Mouse (Mus musculus) retina, postnatal 1 day (tissue): Measurements from ENCODE around the gene Fbxo5.

Source experiments
- DNase-seq: peaks from one replicate; pipeline ENCODE4 v3.0.0-alpha.2; 2012

The Fbxo5 gene

GRCm38 (mm10) chr10:5805243-5805730 lies at the start of gene Fbxo5:
Gene Fbxo5 (minus strand): TSS chr10:5805600.
- DNase-seq, result peak; percentile 99

GRCm38 (mm10) chr10:5853290-5853868 lies 48.0 kb upstream of the Fbxo5 start:
- no peak for DNase-seq

- peak; percentile 55 for DNase-seq
Measured at GRCm38 (mm10) chr10:5846939-5847338, 41.5 kb upstream of the Fbxo5 start.

DNA sequence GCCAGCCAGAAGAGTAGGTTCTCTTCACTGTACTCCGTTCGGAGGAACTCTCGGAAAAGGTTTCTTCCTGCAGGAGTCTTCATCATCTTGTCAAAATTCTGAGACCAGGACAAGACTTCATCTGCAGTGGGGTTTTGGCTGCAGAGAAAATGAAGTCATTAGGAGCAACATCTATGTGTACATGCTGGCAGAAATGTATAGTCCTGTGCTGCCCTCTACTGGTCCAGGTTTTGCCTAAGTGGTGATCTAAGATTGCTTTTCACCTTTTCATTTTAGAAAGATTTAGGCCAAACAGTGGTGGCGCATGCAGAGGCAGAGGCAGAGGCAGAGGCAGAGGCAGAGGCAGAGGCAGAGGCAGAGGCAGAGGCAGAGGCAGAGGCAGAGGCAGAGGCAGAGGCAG lies 36.0 kb upstream of the Fbxo5 start:
- peak; percentile 77 for DNase-seq

- DNase-seq, result no peak
Measured at GRCm38 (mm10) chr10:5826336-5827025, 21.1 kb upstream of the Fbxo5 start.

GRCm38 (mm10) chr10:5824779-5825178 lies 19.4 kb upstream of the Fbxo5 start:
- peak; percentile 77 for DNase-seq

GRCm38 (mm10) chr10:5823740-5824491 lies 18.5 kb upstream of the Fbxo5 start, which contains the start of gene Mtrf1l:
Gene Mtrf1l (minus strand): TSS chr10:5823910.
- peak; percentile 97 for DNase-seq

DNA sequence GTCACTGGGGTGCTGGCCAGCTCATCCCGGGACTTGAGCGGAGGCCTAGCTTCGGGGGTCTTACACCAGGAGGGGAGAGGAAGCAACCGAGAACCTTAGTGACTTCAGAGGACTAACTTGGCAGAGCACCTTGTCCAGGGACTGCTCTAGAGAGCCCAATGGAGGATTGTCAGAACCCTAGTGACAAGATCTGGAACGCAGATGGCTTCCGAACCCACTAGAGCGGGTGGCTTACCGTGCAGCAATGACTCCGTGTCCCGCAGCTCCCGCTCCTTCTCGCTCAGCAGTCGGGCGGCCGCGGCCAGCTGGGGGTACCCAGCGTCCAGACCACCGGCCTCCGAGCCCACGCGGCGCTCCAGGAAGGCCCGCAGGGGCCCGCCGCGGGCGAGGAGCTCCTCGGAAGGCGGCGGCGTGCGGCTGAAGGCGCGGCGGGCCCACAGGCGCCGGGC lies 17.9 kb upstream of the Fbxo5 start:
- no peak for DNase-seq

DNA sequence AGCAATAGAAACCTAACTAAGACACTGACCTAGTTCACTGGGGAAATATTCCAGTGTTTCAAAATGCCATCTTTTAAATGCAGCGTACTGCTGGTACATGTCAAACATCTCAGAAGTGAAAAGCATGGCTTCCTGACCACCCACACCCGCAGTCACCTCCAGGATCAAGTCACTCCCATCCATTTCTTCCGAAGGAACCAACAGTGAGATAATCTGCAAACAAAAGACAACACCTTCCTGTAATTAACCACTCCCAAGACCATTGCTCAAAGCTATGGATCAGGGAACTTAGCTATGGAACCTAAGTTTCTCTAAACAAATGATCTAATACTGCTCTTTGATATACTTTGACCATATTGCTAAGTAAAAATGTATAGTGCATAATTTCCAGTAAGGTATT lies 13.4 kb upstream of the Fbxo5 start:
- DNase-seq, result no peak

DNA sequence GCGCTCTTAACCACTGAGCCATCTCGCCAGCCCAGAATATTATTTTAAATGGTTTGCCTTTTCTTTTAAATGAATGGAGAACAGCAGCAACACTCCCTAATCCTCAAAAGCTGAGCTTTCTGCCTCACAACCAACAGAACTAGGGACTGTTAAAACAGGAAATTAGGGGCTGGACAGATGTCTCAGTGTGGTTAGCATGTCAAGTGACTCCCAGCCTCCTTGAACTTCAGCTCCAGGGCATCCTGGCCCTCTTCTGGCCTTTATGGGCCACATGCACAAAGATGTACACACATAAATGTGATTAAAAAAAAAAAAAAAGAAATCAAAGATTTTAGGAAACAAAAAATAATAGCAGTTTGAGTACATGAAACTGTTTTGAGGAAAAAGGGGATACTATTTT lies 10.6 kb upstream of the Fbxo5 start:
- DNase-seq, result no peak

DNA sequence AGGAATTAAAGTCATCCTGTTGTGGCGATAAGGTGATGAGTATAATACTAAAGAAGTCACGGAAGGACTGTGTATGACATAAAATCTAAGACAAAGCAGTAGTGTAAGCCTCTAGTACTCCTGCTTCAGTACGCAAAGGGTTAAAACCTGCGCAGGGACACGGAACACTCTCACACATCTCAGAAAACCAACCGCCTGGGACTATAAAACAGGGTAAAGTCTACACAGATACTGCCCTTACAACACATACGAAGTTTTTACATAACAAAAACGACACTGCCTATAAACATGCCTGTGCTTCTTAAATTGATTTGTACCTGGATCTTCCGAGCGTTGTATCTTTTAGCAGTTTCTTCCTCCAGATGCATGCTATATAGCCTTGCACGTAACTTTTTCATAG lies 8.3 kb upstream of the Fbxo5 start:
- DNase-seq, result no peak

- DNase-seq, result no peak
Measured at GRCm38 (mm10) chr10:5807683-5808082, 2.3 kb upstream of the Fbxo5 start.

- DNase-seq, result no peak
Measured at GRCm38 (mm10) chr10:5806996-5807395, 1.6 kb upstream of the Fbxo5 start.

GRCm38 (mm10) chr10:5806416-5806815 lies 1.0 kb upstream of the Fbxo5 start:
- no peak for DNase-seq

- DNase-seq, result peak; percentile 98
Measured at GRCm38 (mm10) chr10:5805731-5806307, 419 bp upstream of the Fbxo5 start.

DNA sequence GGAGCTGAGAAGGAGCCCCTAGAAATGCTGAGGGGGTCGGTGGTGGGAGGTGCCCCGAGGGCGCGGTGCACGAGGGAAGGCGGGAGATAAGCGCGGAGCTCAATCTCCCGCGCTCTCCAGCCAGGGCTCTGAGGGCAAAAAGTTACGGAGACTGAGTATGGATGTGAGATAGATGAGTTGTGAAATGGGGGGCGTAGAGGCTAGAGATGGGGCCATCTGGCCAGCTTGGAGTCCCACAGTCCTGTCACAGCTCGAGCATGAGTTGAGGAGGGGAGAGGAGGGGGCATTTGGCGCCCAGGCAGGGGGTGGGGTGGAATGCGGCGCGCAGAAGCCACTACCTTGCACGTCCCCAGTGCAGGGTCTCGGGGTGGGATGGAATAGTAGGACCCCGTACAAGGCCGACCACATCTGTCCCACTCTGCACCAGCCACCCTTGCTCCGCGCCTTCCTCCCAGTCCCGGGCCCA lies 676 bp downstream of the Fbxo5 start:
- DNase-seq, result peak; percentile 42

GRCm38 (mm10) chr10:5803739-5804138 lies 1.7 kb downstream of the Fbxo5 start:
- DNase-seq, result no peak

DNA sequence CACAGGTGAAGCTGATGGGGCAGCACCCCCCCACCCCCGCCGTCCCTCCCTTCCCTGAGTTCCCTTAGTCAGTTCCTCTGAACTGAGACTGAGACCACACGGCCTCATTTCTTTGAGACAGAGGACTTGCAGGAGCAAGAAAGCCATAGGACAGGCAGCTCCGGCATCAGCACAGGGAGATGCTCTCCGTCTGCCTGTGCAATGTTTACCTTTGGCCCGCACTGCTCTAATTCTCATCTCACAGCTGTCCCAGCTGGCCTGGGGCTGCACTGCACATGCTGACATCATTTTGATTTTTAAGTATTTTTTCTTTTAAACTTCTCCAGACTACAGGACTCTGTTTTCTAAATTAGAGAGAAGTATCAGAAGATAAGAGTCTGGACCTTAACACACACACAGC lies 2.5 kb downstream of the Fbxo5 start:
- no peak for DNase-seq

DNA sequence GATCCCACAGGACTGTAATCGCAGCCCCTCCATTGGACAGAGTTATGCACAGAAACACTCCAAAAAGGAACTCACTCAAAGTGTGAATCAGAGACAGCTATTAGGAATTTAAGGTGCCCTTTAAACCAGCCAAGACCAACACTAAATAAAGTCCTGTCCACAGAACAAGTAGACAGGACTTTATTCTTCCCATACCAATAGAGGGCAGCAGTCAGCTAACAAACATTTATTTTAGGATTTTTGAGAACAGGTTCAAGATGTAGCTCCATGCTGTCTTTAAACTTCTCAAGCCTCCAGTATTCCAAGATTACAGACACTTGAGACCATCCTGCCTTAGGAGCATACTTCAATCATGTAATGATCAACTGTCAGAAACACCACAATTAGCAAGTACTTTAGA lies 4.9 kb downstream of the Fbxo5 start:
- DNase-seq, result peak; percentile 48

GRCm38 (mm10) chr10:5798069-5798468 lies 7.3 kb downstream of the Fbxo5 start:
- DNase-seq, result no peak

DNA sequence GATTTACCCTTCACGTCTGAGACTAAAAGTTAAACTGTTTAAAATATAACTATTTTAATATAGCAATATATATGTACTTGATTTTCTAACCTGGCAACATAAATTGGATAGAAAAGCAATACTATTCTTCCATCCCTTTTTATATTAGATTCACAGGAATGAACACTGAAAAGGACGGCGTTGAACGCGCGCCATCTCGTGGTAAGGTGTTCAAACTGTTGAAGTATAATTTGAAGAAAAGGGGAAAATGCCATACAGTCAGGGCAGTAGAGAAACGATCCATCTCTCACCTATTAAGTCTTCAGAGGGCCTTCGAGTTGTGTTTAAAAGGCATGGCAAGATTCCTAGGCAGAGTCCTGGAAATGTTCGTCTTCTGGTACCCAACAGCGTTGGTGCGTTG lies 14.7 kb downstream of the Fbxo5 start:
- peak; percentile 50 for DNase-seq

DNA sequence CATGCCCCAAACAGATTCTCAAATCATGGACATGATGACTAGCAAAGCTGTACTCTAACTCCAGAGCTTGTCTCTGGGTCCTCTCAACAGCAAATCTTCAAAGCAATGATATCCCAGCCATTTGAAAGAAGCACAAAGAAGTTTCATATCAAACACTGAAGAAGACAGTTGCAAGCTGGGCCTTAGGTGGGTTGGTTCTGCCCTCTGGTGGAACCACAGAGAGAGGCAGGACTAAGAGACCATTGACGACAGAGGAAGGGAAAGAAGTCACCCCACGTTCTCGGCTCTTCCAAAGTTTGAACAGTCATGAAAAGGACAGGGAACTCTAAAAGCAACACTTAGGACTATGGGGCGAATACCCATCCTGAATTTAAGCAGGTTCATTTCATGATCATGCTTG lies 18.5 kb downstream of the Fbxo5 start:
- peak; percentile 37 for DNase-seq
